Mouse (Mus musculus): ENCODE measurements around the gene Degs2.
A peak's percentile ranks its signal among the peaks of the same experiment; 100 is the strongest.
"Not testable (repeated sequence)": the region's sequence is repeated elsewhere in the genome, so short reads cannot be mapped to it uniquely, and the experiment has no call there.

The Degs2 gene

DNA sequence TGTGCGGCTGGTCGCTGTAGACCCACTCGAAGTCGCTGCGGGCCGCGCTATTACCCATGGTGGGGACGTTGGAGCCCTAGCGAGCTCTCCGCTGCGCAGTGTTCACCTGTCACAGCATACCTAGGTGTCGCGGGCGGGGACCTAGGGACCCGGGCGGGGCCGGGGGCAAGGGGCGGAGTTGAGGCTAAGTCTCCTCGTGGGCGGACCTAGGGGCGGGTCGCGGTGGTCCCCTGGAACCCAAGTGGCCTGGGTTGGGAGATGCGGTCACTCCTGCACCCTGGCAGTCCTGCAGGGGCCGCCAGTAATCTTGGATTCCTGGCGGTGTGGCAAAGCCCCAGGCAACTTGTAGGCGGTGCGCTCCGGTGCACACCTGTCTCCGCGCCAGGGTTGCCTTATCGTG is at the start of gene Degs2:
Gene Degs2 (minus strand): TSS at position 131 of the 400 bp plus-strand sequence.
- peak in 1 of 2 experiments; percentile 43 for DNase-seq

DNA sequence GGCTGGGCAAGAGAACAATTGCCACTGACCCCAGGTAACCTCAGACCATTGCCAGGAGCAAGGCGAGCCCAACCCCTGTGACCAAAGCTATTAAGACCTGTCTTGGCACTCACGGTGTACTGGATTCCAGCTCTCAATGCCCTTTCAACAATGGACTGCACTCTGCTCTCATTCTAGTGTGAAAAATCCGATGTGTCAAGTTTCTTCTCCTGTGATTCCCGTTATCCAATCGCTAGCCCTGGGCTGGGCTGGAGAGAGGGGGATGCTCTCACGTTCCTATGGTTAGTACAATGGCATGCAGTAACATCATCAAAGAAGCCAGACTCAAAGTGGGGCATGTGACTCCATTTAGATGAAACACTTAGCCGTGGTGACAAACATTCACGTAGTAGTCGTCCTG is 49.7 kb upstream of the Degs2 start:
- DNase-seq: no peak

DNA sequence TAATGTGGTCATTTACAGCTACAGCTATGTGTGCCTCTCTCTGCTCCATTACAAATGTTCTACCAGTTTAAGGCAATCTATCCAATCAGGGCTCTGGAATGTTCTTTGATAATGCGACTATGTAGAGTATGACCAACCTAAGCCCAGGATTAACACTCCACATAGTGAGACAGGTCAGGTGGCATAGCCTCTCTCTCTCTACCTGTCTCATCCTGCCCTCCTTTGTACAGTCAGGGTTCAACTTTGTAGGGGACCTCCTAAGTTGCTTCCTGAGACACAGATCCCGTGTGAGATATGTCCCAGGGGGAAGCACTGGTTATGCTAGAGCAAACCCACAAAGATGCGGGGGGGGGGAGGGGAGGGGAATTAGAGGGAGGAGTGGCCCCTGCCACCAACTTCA is 48.1 kb upstream of the Degs2 start:
- no peak for DNase-seq

DNA sequence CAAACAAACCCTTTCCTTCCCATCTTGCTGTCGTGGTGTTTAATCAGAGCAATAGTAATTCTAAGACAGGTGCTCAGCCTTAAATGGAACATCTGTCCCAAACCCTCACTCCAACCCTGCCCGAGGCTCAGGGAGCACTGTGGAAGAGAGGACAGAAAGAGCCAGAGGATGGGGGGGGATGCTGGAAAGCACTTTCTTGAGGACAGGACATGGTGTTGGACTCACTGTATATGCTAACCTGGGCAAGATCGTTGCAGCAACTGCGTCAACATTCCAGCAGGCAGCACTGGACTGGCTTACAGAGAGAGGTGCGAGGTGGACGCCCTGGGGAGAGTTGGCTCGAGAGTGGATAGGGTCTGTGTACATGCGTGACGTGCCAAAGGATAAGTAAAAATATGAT is 47.3 kb upstream of the Degs2 start:
- DNase-seq: no peak

DNA sequence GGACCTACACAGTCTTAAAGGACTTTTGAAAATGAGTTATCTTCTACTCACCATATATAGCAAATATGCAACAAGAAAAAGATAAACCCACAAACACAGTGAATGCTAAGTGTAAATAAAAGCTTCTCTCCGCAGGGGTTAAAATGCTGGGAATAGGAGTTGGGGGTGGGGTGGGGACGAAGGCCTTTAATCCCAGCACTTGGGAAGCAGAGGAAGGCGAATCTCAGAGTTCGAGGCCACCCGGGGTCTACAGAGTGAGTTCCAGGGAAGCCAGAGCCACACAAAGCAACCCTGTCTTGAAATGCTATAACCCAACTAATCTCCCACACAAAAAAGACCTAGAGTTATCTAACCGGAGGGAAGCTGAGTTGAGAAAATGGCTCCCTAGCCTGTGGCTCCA is 46.9 kb upstream of the Degs2 start:
- DNase-seq: no peak

DNA sequence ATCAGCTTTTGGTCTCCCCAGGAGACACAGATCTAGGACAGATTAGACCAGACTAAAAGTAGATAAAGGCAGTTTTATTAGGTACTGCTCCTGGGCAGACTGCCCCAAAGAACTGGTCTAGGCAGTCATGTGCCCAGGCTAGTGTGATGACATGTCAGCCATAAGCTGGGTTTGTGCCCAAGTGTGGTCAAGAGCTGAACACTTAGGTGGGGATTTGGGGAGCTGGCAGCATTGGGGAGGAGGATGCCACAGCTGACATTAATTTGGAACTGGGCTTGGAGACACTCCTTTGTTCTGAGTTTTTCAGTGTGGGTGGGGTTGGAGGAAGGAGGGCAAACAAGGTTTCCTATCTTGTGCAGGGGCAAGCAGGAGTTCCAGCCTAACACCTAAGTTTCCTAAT is 43.9 kb upstream of the Degs2 start:
- DNase-seq: no peak

DNA sequence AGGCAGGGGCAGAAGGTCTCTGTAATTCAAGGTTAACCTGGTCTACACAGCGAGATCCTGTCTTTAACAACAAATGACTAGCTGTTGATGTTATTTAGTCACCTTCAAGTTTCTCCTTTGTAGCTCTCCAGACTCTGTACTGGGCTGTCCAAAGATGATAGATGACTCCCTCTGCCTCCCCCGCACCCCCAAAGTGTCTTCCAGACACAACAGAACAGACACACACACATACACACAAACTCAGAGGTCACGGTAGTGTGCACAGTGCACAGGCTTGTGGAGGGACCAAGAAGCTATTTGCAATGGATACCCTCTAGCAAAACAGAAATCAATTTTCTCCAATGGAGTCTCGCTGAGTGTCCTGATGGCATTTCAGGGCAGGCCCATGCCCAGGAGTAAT is 40.1 kb upstream of the Degs2 start:
- DNase-seq: no peak

DNA sequence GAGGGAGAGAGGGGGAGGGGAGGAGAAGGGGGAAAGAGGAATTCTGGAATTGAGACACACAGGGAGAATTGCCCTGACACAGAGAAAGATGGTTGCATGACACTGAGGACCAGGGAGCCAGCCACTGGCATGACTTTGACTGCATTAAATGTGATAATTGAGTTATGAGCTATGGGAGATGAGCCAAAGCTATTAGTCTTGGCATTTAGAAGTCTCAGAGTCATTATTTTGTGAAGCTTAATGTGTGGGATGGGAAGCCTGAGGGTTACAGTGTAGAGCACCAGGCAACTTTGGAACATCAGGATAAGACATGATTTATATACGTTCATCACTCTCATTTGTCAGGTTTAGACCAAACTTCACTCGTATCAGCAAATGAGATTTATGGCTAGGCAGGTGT is 39.4 kb upstream of the Degs2 start:
- no peak for DNase-seq

DNA sequence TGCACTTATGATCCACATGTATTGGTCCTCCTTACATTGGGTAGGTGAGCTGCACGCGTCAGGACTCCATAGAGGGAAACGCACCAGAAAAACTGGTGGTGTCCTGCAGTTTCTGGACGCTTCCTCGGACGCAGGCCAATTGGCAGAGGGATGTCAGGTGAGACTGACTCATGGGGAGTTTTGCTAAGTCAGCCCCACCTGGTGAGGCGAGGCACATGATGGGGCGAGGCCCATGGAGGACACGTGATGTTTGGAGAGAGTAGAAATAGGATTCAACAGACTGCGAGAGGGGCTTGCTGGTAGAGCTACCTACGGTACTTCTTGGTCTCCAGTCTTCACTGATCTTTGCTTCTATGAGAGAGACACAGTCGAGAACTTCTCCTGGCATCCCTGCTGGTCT is 36.6 kb upstream of the Degs2 start:
- DNase-seq: no peak

DNA sequence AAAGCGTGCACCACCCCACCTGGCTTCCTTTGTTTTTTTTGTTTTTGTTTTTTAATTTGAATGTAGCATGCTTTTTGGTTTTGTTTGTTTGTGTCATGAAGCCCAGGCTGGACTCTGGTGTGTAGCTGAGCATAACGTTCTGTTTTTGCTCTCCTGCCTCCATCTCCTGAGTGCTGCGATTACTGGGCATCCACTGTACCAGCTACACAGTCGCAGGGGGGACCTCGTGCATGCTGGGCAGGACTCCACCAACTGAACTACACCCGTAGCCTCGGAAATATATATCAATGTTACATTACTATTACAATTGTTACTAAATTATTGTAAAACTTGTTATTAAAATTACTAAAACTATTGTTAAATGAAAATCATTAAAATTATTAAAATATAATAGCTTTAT is 35.7 kb upstream of the Degs2 start:
- DNase-seq: no peak

DNA sequence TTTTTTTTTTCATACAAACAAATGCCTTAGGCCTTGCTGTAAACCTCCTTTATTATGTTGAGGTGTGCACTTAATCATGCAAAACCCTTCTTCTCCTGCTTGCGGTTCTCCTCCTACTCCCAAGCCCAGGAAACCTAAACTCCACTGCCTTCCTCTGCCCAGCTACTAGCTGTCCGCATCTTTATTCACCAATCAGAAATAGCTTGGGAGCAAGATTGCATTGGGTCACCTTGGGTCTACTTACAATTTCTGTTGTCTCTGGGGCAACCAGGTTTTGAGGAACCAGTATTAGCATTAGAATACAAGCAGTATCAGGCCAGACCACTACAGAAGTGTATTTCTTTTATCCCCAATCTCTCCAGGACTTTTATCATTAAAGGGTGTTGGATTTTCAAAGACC is 32.3 kb upstream of the Degs2 start:
- DNase-seq: no peak

DNA sequence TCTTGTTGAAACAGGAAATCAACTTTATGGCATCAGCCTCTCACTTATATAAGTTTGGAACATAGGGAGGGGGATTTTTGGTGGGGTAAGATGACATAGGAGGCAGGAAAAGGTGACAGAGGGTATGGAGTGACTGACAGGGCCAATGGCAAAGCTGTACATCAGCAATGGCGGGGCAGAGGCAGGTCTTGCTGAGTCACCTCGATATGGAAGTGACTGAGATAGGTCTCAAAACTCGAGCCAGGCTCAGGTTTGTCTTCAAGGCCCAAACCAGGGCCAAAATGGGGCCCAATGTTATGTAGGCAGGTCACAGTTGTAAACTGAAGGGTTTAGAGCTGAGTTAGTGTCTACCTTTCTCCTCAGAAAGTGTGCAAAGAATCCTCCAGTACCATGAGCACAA is 21.7 kb upstream of the Degs2 start:
- DNase-seq: no peak

DNA sequence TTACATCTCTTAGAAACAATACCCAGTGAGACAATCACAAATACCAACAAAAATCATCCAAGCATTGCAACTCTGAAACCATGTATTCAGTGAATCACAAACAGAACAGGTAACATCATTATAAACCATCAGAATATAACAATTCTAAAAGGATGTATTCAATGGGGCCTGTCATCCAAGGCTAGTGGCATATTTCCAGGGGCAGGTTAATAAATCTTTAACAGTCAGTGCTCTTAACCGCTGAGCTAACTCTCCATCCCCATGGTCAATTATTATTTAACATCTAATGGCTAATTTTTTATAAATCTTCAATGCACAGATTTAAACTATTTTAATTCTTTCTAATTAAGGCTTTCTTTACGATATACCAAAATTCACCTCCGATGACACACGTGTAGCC is 20.3 kb upstream of the Degs2 start:
- DNase-seq: no peak

DNA sequence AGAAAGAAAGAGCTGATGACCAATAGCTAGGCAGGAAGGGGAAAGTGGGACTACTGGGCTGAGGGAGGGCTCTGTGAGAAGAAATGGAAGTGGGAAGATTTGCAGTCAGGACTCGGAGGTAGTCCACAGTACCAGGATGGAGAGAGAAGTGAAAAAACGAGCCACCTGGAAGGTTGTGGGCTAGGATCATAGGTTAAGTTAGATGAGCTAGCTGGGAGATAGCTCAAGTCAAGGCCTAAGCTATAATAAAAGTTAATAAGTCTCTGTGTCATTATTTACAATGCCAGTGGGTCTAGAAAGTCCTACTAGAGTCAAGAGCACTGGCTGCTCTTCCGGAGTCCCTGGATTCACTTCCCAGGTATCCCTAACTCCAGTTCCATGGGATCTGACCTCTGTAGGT is 16.4 kb upstream of the Degs2 start:
- no peak for DNase-seq

DNA sequence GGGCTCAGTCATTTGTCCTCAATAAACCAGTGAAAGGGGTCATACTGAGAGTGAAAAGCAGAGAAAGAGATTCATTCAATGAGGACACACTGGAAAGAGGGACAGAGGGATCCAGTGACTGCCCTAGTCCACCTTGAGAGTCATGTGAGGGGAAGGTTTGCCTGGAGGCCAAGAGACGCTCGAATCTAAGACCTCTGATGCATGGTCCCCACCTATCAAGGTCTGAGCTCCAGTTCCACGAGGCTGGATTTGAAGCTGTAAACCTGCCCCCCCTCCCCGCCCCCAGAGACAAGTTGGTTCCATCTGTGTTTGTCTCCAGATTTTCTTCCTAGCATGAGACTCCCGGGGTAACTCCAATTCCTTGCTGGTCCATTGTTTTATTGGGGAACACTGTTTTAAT is 13.7 kb upstream of the Degs2 start:
- DNase-seq: no peak

DNA sequence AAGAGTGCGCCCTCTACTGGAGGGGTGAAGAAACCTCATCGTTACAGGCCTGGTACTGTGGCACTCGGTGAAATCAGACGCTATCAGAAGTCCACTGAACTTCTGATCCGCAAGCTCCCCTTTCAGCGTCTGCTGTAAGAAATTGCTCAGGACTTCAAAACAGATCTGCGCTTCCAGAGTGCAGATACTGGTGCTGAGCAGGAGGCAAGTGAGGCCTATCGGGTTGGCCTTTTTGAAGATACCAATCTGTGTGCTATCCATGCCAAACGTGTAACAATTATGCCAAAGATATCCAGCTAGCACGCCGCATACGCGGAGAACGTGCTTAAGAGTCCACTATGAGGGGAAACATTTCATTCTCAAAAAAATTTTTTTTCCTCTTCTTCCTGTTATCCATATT is 11.9 kb upstream of the Degs2 start:
- not testable (repeated sequence) for DNase-seq

DNA sequence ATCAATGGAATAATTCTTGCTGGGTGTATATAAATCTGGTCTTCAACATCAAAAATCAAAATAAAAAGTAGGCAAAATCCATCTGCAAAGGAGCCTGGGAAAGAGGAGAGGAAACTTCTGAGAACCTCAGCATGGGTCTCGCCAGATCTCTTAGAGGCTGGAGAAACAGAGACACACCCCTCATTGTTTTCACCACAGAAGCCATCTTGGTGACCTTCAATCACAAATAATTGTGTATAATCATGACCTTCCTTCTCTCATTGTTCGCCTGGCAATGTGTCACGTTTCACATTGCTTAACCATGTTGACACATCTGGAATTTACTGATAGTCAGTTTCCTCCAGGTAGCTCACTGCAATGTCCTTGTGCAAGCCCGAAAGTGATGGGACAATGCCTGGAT is 10.4 kb upstream of the Degs2 start:
- DNase-seq: no peak

DNA sequence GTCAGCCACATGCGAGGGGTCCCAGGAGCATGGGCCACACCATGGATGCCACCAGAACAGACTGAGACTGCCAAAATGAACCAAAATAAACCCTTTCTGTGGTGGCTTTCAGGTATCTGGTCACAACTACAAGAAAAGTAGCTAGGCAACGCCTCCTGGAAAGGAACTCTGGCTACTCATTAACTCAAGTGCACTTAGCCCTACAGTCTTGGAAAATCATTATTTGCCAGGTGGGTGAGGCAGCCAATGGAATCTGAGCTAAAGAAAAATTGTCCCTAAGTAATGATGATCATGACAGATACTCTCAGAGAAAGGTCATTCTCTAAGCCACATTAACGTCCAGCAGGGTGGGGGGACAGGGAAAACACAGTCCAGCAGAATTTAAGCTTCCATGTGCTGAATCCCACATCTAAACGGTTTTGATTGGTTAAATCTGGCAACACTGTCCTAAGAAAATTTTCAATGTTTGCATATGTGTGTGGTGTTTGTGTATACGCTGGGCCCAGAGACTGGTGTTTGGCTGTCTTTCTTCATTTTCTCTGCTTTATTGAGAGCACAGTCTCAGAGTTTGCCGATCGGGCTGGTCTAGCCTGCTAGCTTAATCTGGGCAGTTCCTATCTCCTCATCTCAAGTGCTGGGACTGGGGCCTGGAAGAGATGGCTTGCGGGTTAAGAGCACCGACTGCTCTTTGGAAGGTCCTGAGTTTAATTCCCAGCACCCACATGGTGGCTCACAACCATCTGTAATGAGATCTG is 8.9 kb upstream of the Degs2 start:
- no peak for DNase-seq

DNA sequence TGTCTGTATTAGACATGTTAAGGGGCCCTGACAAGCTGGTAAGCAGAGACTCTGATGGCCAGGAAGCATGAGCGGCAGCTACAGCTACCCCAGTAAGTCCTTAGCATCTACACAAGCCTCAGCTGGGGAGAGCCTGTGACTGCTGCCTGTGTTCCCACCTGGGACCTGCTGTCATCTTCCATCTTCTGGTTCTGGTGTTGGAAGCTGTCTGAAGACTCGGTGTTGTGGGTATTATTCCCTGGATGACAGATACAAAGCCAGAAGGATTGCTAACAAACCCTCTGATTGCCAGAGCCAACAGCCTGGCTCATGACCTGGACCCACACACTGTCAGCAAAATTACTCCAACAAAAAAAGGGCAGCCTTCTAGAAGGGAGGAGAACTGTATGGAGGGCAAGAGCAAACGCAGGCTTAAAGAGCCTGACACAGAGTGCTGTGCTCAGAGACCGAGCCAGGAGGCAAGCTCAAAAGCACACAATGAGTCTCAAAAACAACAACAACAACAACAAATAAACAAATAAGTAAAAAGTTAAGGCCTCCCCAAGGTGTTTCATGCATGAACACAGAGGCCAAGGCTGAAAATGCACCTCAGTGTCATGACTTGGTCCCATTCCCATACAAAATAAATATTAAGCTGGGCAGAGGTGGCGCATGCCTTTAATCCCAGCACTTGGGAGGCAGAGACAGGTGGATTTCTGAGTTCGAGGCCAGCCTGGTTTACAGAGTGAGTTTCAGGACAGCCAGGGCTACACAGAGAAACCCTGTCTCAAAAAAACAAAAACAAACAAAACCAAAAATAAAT is 8.1 kb upstream of the Degs2 start:
- DNase-seq: no peak

DNA sequence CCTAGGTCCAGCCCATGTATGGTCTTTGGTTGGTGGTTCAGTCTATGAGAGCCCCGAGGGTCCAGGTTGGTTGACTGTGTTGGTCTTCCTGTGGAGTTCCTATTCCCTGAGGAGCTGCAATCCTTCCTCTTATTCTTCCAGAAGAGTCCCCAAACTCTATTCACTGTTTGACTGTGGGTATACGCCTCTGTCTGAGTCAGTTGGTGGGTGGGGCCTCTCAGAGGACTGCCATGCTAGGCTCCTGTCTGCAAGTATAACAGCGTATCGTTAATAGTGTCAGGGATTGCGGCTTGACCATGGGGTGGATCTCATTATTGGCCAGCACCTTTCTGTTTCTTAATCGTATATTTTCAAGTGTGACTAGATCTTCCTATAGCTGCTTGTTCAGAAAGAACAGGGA is 7.3 kb upstream of the Degs2 start:
- DNase-seq: no peak

DNA sequence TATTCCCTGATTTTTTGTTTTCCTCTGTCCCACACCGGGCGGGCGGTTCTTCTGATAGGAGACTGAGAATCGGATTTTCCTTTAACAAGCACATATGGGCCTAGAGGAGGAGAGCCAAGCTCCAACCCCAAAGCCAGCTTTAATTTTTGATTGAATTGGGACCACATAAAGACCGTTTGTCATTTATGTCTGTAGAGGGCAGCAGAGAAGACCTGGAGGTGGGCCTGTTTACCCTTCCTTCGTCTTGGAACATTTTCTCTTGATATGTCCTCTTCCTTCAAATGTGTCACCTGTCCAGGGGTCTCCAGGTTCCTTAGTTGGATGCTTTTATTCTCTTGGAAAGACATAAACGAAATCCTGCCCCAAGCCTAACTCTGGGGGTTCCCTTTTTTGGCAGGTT is 4.0 kb upstream of the Degs2 start:
- DNase-seq: peak; percentile 38 to 61

DNA sequence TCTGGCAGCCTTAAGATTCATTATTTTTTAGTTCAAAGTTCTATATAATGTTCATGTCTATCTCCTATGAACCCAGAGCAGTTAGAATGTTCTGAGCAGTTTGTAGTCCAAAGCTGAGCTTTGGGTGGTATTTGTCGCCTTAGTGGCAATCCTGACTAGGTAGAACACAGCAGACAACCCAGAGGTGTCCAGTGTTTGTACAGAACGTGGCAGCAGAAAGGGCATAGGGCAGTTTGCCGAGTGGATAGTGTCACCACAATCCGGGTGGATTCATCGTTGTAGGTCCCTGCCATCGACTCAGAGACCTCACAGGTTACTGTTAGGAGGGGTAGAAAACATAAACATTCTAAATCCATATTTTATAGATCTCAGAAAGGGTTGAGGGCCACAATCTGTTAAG is 3.4 kb upstream of the Degs2 start:
- DNase-seq: no peak

DNA sequence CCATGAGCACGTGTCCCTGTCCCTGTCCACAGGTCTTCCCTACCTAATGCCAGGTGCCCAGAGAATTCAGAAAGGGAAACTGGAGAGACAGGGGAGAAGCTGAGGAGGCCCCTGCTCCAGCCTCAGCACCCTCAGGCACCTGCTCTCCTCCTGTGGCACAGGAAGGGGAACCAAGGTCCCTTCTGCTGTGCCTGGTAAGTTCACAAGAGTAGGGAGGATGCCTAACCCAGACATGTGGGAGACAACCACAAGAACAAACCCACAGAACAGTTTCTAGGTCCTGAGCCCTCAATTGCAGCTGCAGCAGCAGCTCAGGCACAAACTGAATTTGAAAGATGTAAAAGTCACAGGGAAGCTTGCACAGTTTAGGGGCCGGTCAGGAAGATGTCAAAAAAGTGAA is 894 bp downstream of the Degs2 start:
- DNase-seq: no peak

DNA sequence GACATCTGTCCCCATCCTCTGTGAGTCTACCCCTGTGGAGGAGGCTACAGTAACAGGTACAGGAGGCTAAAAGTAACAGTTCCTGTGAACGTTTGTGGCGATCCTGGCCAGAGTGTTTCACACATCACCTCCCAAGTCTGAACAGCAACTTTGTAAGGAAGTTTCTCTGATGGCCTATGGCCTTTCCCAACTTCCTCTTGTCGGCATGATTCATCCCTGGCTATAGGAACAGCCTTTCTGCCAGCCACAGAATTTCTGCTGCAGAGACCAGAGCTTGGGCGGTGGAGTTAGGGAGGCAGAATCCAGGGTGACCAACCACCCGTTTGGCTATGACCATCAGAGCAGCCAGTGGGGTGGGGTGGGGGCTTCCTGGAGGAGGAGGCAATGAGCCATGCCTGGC is 2.1 kb downstream of the Degs2 start:
- no peak for DNase-seq

DNA sequence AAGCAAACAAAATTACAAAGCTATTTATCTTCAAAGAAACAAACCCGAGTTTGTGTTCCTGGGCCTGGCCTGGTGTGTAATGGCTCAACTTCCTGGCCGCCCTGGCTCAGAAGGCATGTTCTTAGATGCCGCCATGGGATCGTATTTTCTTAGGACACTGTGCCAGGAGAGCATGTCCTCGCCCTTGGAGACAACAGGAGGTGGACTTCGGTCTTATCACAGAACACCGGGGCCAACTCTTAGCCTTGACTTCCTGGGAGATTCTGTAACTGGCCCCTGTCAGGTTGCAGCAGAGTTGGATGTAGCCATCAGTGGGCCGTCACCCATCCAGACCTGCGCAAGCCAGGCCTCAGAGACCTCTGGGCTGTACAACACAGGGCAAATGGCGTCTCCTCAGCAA is 2.5 kb downstream of the Degs2 start:
- no peak for DNase-seq

All from cerebellum, postnatal 10 days (tissue).